Mouse (Mus musculus): Measurements from ENCODE around the gene Gm10277.

Gm10277 gene

GRCm38 (mm10) chr11:77787707-77788106 is at the start of gene Gm10277:
Gene Gm10277 (minus strand): TSS chr11:77787747.
- no peak for DNase-seq (ENCODE audit: extremely low read depth, low read depth, low spot score)

DNA sequence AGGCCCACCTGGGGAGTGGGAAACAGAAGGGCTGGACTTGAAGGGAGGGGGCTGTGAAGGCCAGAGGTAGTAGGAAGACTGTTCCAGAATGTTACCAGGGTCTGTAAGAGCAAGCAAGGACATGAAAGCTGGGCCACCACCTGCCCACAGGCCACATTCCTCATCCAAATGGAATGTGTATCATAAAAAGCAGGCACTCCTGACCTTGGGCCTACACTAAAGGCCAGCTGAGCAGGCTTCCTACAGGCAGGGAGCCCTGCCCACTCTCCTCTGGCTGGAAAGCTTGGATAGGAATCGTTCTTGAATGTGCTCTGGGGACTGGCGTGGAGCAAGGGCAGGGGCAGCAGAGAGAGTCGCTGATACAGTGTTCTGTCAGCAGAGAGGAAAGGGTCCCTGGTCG is 49.2 kb upstream of the Gm10277 start:
- peak; percentile 57 for DNase-seq (ENCODE audit: extremely low read depth, low read depth, low spot score)

DNA sequence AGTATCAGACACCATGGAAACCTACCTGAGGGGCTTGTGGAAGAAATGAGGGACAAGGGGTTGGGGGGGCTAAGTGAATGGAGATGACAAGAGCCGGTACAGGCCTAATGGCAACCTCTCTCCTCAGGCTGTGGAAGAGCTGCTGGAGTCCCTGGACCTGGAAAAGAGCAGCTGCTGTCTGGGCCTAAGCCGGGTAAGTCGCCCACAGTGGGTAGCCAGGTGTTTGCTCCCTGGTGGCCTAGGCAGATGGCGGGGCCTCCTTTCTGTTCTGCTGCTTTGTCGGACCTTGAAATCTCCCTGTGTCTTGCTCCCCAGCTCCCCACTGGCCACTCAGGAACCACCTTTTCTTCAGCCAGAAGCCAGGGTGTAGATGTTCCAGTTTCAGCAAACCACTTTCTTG is 48.7 kb upstream of the Gm10277 start:
- DNase-seq (ENCODE audit: extremely low read depth, low read depth, low spot score), result no peak

GRCm38 (mm10) chr11:77835109-77835508 is 47.6 kb upstream of the Gm10277 start:
- no peak for DNase-seq (ENCODE audit: extremely low read depth, low read depth, low spot score)

GRCm38 (mm10) chr11:77832541-77832940 is 45.0 kb upstream of the Gm10277 start:
- DNase-seq (ENCODE audit: extremely low read depth, low read depth, low spot score), result no peak

DNA sequence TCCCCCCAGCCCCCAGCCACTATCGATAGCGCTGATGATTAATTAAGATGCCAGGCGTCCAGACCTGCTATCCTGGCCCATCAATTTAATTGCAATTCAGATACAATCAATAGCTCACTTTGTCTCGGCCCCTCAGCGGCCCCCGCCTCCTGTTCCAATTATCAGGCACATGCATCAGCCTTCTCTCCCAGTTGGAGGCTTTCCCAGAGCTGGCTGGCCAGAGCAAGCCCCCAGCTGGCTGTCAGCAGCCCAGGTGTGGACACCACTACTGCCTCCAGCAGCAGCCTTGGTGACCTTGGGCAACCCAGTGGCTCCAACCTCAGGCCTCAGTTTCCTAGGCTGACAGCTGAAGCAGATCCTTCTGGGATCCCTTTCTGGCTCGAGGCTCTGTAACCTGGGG is 43.3 kb upstream of the Gm10277 start:
- no peak for DNase-seq (ENCODE audit: extremely low read depth, low read depth, low spot score)

DNA sequence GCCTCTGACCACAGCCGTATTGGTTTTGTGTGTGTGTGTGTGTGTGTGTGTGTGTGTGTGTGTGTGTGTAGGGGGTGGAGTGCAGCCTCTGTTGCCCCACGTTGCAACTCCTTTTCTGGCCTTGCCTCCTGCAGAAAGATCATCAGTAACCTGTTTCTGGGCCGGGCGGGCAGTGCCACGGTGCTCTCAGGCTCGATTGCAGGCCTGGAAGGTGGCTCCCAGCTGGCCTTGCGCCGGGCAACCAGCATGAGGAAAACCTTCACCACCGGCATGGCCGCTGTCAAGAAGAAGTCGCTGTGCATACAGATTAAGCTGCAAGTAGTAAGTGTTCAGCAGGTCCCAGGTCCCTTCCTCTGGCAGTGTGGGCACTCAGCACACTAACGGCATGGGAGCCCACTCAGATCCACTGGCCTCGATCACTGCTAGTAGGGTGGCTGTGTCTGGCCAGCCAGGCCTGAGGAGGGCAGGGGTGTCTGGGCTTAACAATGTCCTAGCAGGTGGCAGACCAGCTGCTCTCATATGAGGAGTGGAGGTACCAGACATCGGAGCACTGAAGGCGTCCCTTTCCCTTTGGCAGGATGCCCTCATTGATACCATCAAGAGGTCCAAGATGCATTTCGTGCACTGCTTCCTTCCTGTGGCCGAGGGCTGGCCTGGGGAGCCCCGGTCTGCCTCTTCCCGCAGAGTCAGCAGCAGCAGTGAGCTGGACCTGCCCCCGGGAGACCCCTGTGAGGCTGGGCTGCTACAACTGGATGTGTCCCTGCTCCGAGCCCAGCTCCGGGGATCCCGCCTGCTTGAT is 41.7 kb upstream of the Gm10277 start:
- no peak for DNase-seq (ENCODE audit: extremely low read depth, low read depth, low spot score)

DNA sequence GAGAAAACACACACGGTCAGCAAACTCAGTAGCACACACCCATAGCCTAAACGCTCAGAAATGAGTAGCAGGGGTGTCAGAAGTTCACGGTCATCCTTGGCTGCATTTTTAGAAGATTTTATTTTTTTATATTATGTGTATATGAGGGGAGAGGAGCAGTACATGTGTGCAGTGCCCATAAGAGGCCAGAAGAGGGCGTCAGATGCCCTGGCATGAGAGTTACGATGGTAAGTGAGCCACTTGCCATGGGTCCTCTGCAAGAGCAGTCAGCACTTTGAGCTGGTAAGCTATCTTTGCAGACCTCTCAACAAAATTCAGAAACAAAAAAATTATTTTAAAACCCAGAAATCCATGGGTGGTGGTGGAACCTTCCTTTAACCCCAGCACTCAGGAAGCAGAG is 40.6 kb upstream of the Gm10277 start:
- no peak for DNase-seq (ENCODE audit: extremely low read depth, low read depth, low spot score)

DNA sequence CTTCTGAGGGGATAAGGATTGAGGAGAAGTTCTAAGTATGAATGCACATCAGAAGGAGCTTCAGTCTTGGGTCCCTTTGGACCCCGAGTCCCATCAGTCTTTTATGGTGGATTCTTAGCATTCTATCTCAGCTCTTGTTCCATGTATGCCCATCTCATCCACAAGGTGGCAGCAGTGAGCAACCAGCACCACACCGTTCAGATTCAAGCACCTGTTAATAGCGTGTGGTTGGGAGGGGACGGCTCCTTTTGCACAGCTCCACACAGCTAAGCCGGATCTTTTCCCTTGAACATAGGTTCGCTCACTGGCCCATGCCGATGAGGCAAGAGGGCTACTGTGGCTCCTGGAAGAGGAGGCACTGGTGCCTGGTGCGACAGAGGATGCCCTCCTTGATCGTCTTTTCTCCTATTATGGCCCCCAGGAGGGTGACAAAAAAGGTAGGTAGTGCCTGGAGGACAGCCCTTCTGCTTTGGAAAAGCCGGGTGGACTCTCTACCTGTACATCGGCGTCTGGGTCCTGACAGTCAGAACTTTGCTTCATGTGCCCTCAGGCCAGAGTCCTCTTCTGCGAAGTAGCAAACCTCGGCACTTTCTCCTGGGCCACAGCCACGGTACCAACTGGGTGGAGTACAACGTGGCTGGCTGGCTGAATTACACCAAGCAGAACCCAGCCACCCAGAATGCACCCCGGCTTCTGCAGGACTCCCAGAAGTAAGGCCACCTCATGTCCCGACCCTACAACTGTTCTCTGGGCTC is 39.9 kb upstream of the Gm10277 start:
- DNase-seq (ENCODE audit: extremely low read depth, low read depth, low spot score), result no peak

DNA sequence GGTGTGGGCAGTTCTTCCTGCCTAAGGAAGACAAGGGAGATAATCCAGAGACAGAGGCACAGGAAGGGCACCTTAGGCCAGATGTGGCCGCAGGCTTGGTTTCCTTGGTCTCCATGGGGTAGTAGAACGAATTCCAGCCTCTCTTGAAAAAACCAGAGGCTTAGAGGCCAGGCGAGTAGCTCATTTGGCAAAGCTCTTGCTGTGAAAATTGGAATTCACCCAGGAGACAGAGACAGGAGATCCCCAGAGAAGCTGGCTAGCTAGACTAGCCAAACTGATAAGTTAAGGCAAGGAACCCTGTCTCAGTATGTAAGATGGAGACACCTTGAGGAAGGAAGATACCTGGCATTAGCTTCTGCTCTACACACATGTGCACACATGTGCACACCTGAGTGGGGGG is 38.8 kb upstream of the Gm10277 start:
- peak; percentile 37 for DNase-seq (ENCODE audit: extremely low read depth, low read depth, low spot score)

GRCm38 (mm10) chr11:77825853-77826252 is 38.3 kb upstream of the Gm10277 start:
- no peak for DNase-seq (ENCODE audit: extremely low read depth, low read depth, low spot score)

GRCm38 (mm10) chr11:77822781-77823180 is 35.2 kb upstream of the Gm10277 start:
- no peak for DNase-seq (ENCODE audit: extremely low read depth, low read depth, low spot score)

DNA sequence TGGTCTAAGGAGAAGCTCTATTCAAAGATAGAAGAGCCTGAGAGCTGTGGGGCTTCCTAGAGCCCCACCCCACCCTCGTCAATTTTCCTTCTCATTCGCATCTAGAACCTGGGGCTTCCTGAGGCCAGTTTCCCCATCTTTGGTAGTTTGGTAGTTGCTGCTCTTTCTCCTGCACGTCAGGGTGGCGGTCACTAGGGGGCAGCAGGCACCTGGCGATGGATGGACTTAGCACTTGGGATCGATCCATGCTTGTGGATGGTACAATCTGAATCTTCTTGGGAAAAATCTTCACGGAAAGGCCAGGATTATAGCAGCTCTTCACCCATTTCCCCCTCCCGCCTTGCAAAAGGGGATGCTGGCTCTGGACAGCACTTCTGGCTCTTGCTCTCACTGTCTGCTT is 34.1 kb upstream of the Gm10277 start:
- no peak for DNase-seq (ENCODE audit: extremely low read depth, low read depth, low spot score)

- DNase-seq (ENCODE audit: extremely low read depth, low read depth, low spot score), result no peak
Observed at GRCm38 (mm10) chr11:77816003-77816402, 28.5 kb upstream of the Gm10277 start.

DNA sequence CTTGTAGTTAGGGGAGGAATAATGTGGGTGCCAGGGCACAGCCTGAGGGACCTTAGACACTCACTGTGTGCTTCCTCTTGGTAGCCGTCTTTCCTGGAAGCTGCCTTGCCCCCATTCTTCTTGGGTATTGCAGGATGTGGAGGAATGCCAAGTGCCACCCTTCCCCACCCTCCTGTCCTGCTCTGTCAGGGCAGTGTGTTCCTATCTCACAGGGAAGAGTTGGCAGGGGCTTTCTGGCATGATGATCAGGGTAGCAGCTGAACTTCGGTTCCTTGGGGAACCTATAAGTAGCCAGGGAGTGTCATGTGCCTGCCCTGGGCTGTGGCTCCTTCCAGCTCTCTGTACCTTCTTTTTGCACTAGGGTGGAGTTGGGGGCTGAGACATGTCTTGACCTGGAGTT is 26.4 kb upstream of the Gm10277 start:
- DNase-seq (ENCODE audit: extremely low read depth, low read depth, low spot score), result no peak

GRCm38 (mm10) chr11:77810018-77810417 is 22.5 kb upstream of the Gm10277 start:
- no peak for DNase-seq (ENCODE audit: extremely low read depth, low read depth, low spot score)

DNA sequence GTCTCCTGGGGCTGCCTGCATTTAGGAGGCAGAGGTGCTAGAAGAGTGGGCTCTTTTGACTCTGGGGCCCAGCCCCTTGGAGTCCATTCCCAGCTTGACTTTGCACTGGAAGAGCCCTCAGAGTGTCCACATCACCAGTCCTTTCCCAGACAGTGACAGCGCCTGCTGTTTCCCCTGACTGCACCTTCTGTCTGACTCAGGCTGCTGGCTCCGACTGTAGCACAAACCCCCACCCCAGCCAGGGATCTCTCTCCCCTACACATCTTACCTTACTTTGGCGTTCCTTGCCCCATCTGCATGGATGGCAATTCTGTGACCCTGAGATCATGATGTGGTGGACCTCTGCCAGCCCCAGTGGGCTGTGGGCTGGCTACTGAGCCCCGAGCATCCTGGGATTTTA is 21.7 kb upstream of the Gm10277 start:
- DNase-seq (ENCODE audit: extremely low read depth, low read depth, low spot score), result no peak

- DNase-seq (ENCODE audit: extremely low read depth, low read depth, low spot score), result no peak
Observed at GRCm38 (mm10) chr11:77808051-77808465, 20.5 kb upstream of the Gm10277 start.

GRCm38 (mm10) chr11:77806855-77807254 is 19.3 kb upstream of the Gm10277 start:
- no peak for DNase-seq (ENCODE audit: extremely low read depth, low read depth, low spot score)

GRCm38 (mm10) chr11:77806218-77806617 is 18.7 kb upstream of the Gm10277 start:
- DNase-seq (ENCODE audit: extremely low read depth, low read depth, low spot score), result no peak

DNA sequence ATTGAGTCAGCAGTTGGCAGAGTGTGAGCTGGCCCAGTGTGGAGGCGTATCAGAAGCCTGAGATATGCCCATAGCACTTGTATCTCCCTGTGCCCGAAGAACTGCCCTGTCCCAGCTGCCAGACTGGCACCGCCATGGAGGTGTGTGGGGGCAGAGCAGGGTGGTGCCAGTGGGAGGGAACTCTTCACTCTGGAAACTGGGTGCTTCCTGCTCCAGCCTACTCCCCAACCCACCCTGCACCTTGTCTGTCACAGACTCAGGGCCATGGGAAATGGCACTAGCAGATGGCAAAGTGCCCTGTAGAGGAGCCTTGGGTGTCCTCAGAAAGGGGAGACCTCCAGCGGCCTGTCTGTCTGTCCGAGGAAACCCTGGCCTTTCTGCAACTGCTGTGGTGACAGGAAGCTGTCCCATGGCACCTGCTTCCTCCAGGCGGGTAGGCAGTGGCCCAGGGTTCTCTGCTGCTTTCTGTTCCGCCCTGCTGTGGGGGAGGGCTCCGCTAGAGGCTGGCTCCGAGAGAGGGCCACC is 14.9 kb upstream of the Gm10277 start:
- DNase-seq (ENCODE audit: extremely low read depth, low read depth, low spot score), result no peak
